Mouse (Mus musculus): ENCODE results near the gene Ssr2.
"Not testable (repeated sequence)": the region's sequence is repeated elsewhere in the genome, so short reads cannot be mapped to it uniquely, and the experiment has no call there.

The Ssr2 gene

GRCm38 (mm10) chr3:88563966-88564365 lies 11.7 kb upstream of the Ssr2 start:
- no peak for DNase-seq (ENCODE audit: low spot score in 2 of 2)

GRCm38 (mm10) chr3:88566116-88566515 lies 9.6 kb upstream of the Ssr2 start:
- DNase-seq (ENCODE audit: low spot score in 2 of 2), result no peak

- no peak for DNase-seq (ENCODE audit: low spot score in 2 of 2)
Measured at GRCm38 (mm10) chr3:88566536-88567061, 9.1 kb upstream of the Ssr2 start.

GRCm38 (mm10) chr3:88567892-88568291 lies 7.8 kb upstream of the Ssr2 start:
- no peak for DNase-seq (ENCODE audit: low spot score in 2 of 2)

- no peak for DNase-seq (ENCODE audit: low spot score in 2 of 2)
Measured at GRCm38 (mm10) chr3:88568615-88569014, 7.1 kb upstream of the Ssr2 start.

- no peak for DNase-seq (ENCODE audit: low spot score in 2 of 2)
Measured at GRCm38 (mm10) chr3:88569093-88569492, 6.6 kb upstream of the Ssr2 start.

GRCm38 (mm10) chr3:88569694-88570093 lies 6.0 kb upstream of the Ssr2 start:
- no peak for DNase-seq (ENCODE audit: low spot score in 2 of 2)

GRCm38 (mm10) chr3:88570341-88570740 lies 5.3 kb upstream of the Ssr2 start:
- DNase-seq (ENCODE audit: low spot score in 2 of 2), result no peak

- DNase-seq (ENCODE audit: low spot score in 2 of 2), result no peak
Measured at GRCm38 (mm10) chr3:88571856-88572255, 3.8 kb upstream of the Ssr2 start.

- DNase-seq (ENCODE audit: low spot score in 2 of 2), result no peak
Measured at GRCm38 (mm10) chr3:88572835-88573234, 2.8 kb upstream of the Ssr2 start.

GRCm38 (mm10) chr3:88573810-88574209 lies 1.9 kb upstream of the Ssr2 start:
- DNase-seq (ENCODE audit: low spot score in 2 of 2), result no peak

GRCm38 (mm10) chr3:88577846-88578245 lies 2.2 kb downstream of the Ssr2 start:
- DNase-seq (ENCODE audit: low spot score in 2 of 2), result not testable (repeated sequence)

- no peak for DNase-seq (ENCODE audit: low spot score in 2 of 2)
Measured at GRCm38 (mm10) chr3:88578498-88579424, 3.1 kb downstream of the Ssr2 start.

- peak; percentile 51 to 64 for DNase-seq (ENCODE audit: low spot score in 2 of 2)
Measured at GRCm38 (mm10) chr3:88579454-88580117, 3.9 kb downstream of the Ssr2 start.

- no peak for DNase-seq (ENCODE audit: low spot score in 2 of 2)
Measured at GRCm38 (mm10) chr3:88585769-88586168, 10.1 kb downstream of the Ssr2 start.

- DNase-seq (ENCODE audit: low spot score in 2 of 2), result no peak
Measured at GRCm38 (mm10) chr3:88586640-88587039, 11.0 kb downstream of the Ssr2 start.

- DNase-seq (ENCODE audit: low spot score in 2 of 2), result no peak
Measured at GRCm38 (mm10) chr3:88590246-88590645, 14.6 kb downstream of the Ssr2 start.

GRCm38 (mm10) chr3:88591044-88591443 lies 15.4 kb downstream of the Ssr2 start:
- DNase-seq (ENCODE audit: low spot score in 2 of 2), result no peak

- peak in 1 of 2 experiments; percentile 12 for DNase-seq (ENCODE audit: low spot score in 2 of 2)
Measured at GRCm38 (mm10) chr3:88591950-88592731, 16.5 kb downstream of the Ssr2 start.

- no peak for DNase-seq (ENCODE audit: low spot score in 2 of 2)
Measured at GRCm38 (mm10) chr3:88592942-88593576, 17.4 kb downstream of the Ssr2 start.

- no peak for DNase-seq (ENCODE audit: low spot score in 2 of 2)
Measured at GRCm38 (mm10) chr3:88593893-88594580, 18.4 kb downstream of the Ssr2 start.

Data from frontal cortex, postnatal 25 days (tissue).